Mouse (Mus musculus): ENCODE measurements around the gene Ms4a1.
"Not testable (repeated sequence)": the region's sequence is repeated elsewhere in the genome, so short reads cannot be mapped to it uniquely, and the experiment has no call there.

Gene Ms4a1

DNA sequence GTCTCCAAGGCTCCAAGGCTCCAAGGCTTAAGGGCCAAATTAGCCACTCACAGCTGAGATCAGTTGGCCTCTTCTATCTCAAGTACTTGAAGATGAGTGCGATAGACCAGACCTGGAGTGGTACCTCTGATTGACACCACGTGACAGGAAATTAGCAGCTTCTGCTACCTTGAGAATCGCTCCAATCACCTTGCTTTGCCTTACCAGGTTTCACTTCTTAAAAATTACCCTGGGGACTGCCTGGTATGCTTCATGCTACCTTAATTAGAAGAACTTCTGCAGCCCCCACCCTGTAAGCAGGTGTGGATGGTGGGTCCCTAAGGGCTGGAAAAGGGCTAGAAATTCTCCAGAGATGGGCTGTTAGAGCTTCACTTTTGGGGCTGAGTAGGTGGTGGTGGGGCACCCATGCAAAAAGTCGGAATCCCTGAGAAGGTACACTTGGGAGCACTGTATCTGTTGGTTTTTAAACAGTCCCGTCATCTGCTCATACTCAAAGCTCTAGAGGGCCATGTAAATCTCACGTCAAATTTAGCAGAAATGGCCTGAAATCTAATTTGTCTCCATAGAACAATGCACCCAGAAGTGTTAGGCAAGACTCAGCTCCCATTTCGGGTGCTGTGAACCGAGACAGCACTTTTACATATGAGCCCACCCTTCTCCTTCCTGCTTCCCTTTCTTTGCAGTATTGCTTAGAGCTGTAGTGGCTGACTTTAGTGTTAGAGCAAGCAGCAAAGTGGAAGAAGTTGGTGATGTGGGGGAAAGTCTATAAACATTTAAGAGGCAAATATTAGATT, at the start of gene Ms4a1:
Gene Ms4a1, minus strand, starts transcription at position 190 of the 794 bp plus-strand sequence.
- DNase-seq (ENCODE audit: low read depth, low spot score): no peak

DNA sequence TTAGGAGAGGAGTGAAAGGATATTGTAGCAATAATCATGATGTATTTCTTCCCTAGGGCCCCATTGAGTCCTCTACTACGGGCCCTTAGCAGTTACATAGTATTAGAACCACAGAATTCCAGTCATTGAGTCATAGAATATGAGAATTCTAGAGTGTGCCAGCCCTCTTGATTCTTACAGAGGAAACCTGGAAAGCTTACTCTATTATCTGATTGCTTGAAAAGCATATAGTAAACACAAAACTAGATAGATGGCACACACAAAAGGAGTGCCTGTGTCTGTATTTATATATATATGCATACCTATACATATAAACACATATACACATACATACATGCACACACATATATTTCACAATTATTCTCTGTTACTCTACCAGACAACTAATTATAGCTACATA, 48.3 kb upstream of the Ms4a1 start, which contains the start of gene Ms4a14:
Gene Ms4a14, minus strand, starts transcription at position 101 of the 400 bp plus-strand sequence.
- no peak for DNase-seq (ENCODE audit: low read depth, low spot score)

DNA sequence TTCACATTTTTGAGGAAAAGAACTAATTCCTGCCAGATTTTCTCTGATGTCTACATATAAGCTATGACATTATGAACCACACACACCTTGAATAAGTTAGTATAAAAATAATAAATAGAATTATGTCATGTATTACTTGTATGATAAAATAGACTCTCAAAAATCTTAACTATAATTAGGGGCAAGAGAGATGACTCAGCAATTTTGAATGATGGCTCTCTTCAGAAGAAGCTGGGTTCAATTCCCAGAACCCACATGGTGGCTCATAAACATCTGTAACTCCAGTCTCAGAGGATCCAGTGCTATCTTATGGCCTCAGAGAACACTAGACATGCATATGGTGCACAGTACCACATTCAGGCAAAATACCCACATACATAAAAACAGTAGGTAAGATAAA, 42.8 kb upstream of the Ms4a1 start:
- no peak for DNase-seq (ENCODE audit: low read depth, low spot score)

DNA sequence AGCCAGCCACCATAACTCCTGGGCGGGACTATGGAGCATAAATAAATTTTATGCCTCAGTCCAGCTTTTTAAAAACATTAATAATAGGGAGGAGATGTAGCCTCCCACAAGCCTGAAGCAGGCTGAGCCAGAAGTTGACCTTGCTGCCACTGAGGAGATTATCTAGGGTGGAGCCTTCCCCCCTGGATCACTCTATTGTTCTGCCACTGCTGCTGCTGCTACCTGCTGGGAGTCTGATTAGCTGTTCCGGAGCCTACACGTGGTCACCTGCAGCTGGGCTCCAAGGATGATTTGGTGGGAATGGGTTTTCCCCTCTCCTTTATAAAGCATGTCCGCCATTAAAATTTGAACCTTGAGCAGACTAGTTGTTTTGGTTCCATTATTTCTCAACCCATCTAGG, 33.5 kb upstream of the Ms4a1 start:
- DNase-seq (ENCODE audit: low read depth, low spot score): not testable (repeated sequence)

DNA sequence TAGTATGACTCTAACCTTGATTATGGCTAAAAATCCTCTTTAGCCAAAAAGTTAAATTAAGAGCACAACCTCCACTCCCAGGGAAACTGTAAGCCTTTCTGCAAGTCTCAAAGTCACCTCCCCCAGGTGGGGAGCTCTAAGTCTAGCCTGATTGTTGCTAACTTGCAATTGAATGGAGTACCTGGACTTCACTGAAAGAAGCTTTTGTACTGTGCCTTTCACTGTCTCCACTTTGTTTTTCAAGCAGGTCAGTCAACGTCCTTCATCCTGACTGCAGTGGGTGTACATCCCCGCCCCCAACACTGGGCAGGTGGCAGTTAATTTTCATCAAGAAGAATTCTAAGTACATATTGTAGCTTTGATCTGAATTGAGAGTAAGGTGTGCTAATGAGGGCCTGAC, 32.9 kb upstream of the Ms4a1 start:
- no peak for DNase-seq (ENCODE audit: low read depth, low spot score)

DNA sequence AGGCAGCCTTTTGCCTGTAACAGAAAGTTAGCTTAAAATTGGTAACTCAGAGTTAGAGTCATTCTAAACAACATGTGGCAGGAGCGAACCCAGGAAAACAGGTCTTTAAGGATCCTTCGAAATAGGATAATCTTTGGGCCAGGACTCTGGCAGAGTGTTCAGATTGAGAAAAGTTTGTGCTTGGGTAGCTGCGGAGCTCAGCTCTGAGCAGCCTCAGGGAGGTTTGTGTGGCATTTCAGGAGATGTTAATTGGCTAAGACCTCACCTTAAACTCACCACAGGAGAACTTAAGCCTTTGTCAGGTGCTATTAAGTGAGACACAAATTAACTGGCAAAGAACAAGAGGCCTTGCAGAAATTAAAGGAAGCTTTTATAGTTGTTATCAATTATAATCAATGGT, 27.6 kb upstream of the Ms4a1 start:
- DNase-seq (ENCODE audit: low read depth, low spot score): not testable (repeated sequence)

DNA sequence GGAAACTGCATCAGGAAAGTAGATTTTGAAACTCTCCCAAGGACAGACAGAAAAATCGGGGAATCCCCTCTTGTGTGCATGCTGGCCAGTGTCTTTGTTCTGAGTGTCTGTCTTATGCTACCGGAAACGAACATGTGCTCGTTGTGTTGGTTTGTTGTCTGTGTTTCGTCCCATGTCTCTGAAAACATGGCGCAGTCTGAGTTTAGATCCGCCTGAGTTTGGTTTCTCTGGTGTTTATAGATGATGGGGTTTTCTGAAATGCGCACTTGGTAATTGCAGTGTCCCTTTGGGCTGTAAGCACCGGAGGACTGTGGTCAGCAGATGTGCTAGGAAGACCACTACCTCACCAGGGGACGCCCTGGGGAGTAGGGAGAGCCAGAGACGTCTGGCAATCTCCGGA, 26.9 kb upstream of the Ms4a1 start:
- no peak for DNase-seq (ENCODE audit: low read depth, low spot score)

DNA sequence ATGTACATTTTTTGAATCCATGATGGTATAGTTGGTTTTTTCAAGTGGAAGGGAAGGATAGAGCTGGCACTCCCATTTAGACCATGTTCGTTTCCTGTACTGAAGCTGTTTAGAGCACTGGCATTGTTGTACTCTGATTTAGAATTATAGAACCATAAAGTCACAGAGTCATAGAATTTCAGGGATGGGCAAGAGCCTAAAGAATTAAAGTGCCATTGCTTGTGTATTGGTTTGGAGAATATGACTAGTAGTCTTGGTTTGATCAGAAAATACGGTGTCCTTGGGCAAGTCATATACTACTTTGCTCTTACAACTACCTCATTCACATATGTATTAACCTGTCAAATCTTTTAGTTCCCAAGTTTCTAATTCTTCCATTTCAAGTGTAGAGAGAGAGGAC, 17.7 kb upstream of the Ms4a1 start, which contains the start of gene Ms4a5:
Gene Ms4a5, minus strand, starts transcription at position 101 of the 400 bp plus-strand sequence.
- no peak for DNase-seq (ENCODE audit: low read depth, low spot score)

DNA sequence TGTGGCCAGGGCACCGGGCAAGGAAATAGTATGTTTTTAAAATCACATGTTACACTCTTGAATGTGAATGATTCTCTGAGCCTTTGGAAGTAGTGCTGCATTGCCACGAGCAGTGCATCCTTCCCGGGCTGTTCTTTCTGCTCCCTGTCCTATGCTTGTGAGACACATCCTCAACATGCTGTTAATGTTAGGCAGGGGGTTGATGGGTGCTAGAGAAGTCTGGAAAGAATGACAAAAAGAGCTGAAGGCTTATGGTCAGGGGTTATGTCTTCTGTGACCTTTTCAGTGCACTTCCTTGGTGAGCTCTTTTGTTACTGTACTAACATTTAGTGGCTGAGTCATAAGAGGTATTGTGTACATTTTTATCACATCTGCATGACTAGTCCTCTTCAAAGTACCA, 14.2 kb upstream of the Ms4a1 start:
- DNase-seq (ENCODE audit: low read depth, low spot score): no peak

DNA sequence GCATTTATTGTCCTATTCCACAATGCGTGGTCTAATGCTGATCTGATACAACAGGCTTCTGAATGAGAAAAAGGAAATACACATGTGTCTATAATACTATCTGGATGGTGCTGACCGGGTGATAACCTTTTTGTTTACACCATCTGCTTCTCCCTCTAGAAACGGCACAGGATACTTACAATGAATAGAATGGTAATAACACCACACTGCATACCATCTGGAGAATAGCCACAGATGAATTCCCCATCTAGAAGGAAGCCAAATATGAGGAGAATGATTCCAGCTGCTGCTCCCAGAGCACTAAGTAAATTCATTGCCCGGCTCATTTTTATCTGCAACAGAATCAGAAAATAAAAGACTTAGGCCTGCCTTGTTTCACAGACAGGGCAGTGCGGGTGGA, 10.4 kb upstream of the Ms4a1 start:
- no peak for DNase-seq (ENCODE audit: low read depth, low spot score)

DNA sequence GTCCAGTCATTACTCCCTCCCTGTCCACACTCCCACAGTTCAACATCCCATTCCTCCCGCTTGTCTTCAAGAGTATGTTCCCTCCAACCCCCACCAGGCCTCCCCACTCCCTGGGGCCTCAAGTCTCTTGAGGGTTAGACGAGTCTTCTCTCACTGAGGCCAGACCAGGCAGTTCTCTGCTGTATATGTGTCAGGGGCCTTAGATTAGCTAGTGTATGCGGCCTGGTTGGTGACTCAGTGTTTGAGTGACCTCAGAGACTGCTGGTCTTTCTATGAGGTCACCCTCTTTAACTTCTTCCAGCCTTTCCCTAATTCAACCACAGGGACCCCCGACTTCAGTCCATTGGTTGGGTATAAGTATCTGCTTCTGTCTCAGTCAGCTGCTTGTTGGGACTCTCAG, 915 bp upstream of the Ms4a1 start:
- DNase-seq (ENCODE audit: low read depth, low spot score): no peak

DNA sequence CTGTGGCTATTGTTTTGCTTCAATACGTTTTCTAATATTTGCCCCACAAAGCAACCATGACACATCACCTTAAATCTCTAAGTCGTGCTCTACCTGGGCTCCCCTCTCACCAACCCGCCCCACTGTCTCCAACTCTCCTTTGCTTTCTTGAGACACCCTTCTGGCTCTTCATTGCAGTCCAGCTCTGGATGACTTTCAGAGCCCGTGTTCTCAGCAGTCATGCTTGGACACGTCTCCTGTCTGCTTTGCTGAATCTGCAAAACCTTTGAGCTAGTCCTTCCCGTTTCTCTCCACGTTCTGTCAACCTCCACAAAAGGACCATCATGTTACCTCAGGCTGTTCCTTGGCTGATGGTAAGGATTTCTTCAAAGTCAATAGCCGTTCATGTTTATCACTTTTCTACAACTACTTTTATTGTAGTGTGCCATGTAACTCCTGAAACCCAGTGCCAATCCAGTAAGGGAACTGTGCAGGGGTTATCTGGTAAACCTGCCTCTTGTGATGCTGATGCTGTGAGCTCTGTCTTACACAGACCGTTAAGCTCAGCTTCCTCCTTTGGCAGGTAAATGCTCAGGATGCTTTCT, 1.3 kb downstream of the Ms4a1 start:
- no peak for DNase-seq (ENCODE audit: low read depth, low spot score)

DNA sequence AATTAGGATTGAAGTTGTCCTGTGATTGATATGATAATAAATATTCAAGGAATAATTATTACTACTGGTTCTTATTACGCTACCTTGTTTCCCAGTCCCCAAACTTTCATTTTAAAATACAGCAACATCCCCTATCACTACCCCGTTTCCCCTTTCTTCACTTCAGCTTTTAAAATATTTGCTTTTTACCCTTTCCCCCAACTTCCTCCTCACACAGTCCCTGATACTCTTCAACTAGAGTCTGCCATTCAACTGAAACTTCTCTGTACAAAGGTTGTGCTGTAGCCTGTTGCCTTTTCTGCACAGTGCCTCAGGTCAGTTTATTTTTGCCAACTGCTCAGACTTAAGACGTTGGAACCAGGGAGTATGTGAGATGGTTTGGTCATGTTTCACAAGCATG, 2.5 kb downstream of the Ms4a1 start:
- no peak for DNase-seq (ENCODE audit: low read depth, low spot score)

DNA sequence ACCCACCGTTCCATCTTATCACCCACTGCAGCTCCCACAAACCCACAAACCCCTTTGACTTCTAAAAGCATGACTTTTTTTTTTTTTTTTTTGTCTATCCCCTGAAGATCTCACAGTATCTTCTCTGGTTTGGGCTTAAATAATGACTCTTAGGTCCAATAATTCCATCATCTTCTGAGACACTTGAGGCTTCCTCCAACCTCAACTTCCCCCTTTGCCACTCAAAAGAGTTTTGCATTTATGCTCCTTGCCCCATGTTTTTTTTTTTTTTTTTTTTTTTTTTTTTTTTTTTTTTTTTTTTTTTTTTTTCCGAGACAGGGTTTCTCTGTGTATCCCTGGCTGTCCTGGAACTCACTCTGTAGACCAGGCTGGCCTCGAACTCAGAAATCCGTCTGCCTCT, 3.1 kb downstream of the Ms4a1 start:
- not testable (repeated sequence) for DNase-seq (ENCODE audit: low read depth, low spot score)

DNA sequence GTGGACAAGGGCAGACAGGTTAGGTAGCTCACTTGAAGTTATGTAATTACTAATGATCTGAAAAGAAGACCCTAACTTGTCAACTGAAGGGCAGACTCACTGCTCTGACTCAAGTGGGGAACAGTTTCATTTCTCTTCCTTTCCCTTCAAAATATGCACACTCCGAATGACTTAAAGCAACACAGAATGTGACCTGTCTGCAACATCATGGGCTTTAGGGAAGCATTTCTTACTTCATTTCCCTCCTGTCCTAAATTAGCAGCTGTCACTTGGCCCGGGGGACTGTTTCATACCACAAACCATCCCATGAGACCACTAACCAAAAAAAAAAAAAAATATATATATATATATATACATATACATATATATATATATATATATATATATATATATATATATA, 4.5 kb downstream of the Ms4a1 start:
- no peak for DNase-seq (ENCODE audit: low read depth, low spot score)

DNA sequence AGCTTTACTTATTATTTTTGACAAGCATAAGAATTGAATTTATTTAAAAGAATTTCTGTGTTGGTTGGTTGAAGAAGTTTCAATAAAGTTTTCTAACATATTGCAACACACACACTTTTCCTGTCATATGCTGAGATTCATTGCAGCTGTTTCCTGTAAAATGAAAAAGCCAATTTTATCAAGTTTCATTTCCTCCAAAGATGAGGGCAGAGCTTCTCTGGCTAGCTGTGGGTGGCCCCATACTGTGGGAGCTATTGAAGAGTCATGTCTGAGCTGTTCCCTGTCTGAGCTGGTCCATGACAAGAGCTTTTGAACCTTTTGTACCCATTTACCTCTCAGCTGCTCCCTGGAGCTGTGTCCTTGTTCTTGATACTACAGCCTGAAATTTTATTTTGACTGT, 21.8 kb downstream of the Ms4a1 start:
- DNase-seq (ENCODE audit: low read depth, low spot score): no peak

DNA sequence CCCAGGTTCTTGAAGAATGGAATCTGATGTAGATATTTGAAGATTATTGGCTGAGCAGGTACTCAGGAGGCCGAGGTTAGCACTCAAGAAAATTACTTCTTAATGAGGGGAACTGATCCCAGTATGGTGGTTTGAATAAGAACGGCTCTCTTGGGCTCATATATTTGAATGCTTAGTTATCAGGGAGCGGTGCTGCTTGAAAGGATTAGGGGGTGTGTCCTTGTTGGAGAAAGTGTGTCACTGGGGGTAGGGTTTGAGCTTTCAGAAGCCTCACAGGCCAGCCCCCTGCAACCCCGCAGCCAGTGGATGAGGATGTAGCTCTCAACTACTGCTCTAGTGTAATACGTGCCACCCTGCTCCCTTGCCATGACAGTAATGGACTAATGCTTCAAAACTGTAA, 23.5 kb downstream of the Ms4a1 start:
- no peak for DNase-seq (ENCODE audit: low read depth, low spot score)

DNA sequence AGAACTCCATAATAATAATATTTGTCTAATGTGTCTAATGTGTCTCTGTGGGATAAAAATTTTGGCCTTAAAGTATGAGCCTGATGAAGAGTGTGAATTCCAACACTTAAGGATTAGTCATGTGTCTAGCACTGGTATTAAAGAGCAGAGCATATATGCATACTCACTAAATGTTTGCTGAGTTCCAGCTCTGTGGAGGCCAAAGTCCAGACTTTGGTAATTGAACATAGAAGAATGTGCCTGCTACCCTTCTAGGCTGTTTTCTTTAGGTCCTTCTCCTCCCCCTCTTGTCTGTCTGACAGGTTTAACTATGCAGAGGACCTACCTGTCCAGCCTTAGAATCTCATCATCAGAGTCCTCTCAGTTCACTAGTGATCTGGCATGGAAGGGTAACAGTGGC, 30.2 kb downstream of the Ms4a1 start:
- DNase-seq (ENCODE audit: low read depth, low spot score): no peak

DNA sequence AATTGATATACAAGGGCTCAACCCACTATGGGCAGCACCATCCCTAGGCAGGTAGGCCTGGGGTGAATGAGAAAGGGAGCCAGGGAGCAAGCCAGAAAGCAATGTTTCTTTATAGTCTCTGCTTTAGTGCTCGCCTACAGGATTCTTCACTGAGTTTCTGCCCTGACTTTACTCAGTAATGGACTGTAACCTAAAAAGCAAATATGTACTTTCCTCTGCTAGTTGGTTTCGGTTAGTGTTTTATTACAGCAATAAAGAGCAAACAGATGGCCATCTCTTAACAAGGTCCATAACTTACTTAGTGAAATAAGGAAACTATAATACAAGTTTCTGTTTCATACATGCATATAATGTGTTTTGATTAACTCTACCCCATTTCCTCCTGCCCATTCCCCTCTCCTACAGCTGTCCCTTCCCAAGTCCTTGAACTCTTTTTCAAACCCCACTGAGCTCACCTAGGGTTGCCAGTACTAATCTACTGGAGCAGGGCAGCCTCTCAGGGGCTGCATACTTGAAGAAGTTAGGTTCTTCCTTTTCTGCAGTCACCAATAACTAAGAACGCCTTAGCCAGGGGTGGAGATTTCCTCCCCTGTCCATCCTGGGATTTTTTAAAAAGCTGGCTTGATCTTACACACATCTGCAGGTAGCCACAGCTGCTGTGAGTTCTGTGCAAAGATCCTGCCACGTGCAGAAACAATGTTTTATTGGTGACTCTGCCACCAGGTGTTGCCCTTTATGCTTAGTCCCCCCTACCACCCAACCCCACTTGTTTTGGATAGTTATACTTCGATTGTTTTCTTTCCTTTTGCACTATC, 30.9 kb downstream of the Ms4a1 start:
- no peak for DNase-seq (ENCODE audit: low read depth, low spot score)

DNA sequence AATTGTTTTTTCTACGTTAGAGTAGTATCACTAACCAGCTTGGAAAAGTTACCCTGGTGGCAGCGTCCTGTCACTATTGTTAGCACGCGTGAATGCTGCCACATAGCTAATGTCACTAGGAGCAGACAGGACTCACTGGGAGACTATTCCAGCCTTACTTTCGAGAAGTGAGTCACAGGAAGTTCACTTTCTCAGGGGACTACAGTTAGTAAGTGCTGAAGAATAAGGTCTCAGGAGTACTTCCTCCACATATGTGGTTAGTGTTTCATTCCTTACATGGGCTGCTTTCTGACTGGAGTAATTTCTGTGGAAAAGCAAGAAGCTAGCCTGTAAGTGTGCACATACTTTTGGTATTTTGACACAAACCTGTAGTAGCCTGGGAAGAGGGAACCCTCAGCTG, 31.8 kb downstream of the Ms4a1 start:
- no peak for DNase-seq (ENCODE audit: low read depth, low spot score)

DNA sequence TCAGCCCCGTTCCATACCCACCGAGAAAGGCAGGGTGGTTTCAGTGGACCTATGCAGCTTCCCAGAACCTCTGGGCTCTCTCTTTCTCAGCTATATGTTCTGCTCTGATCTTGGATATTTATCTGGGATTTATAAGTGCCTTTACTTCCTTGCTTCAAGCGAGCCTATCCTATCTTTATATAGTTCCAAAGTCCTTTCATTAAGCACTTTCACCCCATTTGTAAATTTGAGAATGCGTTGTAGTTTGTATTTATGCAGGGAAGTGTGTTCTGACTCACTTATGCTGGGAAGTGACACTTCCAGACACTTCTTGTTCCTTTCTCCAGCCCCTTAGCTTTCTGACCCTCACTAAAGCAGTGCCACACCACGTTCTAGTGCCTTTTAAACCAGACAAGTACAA, 33.7 kb downstream of the Ms4a1 start, which contains the start of gene Ms4a12:
Gene Ms4a12, minus strand, starts transcription at position 101 of the 400 bp plus-strand sequence.
- no peak for DNase-seq (ENCODE audit: low read depth, low spot score)

All from brain, embryonic 18.5 days (tissue).